Mouse (Mus musculus): ENCODE data around the gene Vegfc. TPM values are rescaled to one million over a fixed set of nuclear protein-coding genes. Genes with fewer than 3 reads are reported as not detected.

Vegfc gene
- total RNA-seq (2022): 1 to 10 TPM; 4.8 to 7.5 (median 5.2) TPM

DNA sequence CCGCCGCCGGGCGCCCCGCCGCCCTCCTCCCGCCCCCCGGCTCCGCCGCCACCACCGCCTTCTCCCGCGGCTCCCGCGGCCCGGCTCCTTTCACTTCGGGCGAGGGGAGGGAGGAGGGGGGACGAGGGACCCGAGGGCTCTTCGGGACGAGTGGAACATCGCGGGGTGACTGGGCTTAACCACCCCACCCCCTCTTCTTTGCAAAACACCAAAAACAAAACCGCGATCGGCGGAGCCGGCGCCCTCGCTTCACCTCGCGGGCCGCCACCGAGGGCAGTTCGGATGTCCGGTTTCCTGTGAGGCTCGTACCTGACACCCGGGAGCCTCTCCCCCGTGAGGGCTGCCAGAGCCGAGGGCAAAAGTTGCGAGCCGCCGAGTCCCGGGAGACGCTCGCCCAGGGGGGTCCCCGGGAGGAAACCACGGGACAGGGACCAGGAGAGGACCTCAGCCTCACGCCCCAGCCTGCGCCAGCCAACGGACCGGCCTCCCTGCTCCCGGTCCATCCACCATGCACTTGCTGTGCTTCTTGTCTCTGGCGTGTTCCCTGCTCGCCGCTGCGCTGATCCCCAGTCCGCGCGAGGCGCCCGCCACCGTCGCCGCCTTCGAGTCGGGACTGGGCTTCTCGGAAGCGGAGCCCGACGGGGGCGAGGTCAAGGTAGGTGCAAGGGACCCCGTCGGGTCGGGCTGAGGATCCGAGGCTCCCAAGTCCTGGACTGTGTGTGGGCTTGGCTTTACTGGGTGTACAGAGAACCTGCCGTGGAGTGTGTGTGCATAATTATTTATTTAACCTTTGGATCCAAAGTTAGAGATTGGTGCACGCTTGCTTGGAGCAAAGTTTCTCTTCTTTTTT is at the start of gene Vegfc:
Gene Vegfc, plus strand, starts transcription at position 336 of the 850 bp plus-strand sequence.
- peak; percentile 41 for DNase-seq (ENCODE audit: low spot score)

DNA sequence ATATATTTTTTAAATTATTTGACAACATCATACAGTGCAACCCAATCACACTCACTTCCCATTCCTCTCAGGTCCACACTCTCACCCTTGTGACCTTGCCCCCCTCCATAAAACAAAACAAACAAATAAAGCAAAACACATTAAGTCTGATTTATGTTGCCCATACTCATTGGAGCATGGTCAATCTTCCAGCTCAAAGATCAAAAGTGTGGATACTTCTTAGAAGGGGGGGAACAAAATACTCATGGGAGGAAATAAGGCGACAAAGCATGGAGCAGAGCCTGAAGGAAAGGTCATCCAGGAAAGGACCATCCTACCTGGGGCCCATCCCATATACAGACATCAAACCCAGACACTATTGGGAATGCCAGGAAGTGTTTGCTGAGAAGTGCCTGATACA is 42.8 kb upstream of the Vegfc start:
- no peak for DNase-seq (ENCODE audit: low spot score)

DNA sequence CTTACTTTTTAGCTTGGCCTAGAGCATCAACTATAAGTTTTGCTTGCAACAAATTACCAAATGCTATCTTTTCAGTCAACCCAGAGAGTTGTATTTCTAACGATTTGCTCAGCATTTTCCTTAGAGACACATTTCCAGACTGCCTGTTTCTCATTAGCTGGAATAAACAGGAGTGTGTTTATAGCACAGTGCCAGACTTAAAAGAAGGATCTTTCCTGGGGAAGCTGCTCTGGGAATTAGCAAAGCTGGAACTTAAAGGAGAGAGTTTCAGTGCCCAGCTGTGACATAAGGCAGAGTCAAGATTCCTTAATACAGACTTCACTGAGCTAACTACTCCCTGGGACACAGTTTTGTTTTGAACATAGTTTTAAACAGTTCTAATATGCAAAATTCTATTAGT is 34.8 kb upstream of the Vegfc start:
- no peak for DNase-seq (ENCODE audit: low spot score)

DNA sequence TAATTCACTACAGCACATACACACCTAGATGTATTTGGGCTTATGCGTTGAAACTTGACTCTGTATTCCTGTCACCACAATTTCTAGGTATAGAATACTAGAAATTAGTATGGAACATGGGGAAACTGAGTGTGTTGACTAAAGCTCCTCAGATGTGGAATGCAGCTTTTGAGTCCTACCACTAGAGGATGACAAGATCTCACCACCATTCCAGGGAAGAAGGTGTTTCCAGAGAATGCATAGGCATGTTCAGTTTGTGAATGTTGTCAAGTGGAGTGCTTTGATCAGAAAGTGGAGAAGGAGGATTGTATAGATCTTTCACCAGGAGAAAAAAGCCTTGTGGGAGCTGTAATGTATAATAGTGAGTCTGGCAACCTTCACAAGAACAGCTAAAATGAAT is 33.9 kb upstream of the Vegfc start:
- DNase-seq (ENCODE audit: low spot score): no peak

DNA sequence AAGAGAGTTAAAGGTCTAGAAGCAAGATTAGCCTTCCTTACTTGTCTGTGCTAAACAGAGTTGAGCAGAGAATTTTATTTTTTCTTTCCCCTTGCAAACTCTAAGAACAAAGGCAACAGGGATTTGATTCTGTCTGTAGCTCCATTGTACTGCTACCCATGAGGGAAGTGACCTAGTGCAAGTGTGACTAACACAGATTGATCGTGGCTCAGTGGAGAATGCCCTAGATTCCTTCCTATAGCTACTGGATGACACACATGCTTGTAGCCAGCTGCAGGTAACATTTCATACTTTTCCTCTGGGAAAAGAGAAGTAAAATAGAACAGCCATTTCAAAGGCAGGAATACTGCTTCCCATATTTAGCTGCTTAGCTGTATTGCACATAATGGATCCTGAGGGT is 24.2 kb upstream of the Vegfc start:
- DNase-seq (ENCODE audit: low spot score): no peak

DNA sequence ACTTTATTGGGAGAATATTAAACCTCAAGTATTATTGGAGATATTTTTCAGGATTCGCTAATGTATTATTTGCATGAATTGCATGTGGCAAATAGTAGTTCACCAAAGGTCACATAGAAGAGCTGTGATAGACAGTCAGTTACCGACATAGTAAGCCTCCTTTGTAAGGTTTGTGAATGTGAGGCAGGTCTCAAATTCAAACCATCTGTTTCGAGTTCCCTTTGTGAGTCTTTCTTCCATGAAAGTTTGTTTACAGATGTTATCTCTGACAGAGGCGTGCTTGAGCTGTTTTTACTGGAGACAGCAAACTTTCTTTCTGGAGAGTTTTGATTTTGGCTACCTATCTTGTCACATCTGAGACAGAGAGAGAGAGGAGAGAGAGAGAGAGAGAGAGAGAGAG is 11.9 kb upstream of the Vegfc start:
- DNase-seq (ENCODE audit: low spot score): no peak

DNA sequence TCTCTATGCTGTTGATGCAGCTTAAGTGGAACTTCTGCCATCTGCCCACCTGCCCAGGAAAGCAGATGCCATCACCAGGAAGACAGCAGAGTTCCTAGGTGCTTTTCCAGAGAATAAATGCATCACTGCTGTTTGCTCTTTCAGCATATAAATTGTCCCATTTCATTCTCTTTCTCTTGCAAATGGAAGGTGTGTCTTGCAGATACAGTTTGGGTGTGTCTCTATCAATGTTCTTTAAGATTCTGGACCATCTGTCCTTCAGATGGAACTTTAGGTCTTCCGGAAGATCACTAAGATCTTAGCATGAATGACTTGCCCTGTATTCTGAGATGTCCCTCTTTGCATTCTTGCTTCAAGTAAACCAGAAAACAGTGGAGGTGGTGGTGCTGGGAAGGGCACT is 1.1 kb upstream of the Vegfc start:
- DNase-seq (ENCODE audit: low spot score): no peak

DNA sequence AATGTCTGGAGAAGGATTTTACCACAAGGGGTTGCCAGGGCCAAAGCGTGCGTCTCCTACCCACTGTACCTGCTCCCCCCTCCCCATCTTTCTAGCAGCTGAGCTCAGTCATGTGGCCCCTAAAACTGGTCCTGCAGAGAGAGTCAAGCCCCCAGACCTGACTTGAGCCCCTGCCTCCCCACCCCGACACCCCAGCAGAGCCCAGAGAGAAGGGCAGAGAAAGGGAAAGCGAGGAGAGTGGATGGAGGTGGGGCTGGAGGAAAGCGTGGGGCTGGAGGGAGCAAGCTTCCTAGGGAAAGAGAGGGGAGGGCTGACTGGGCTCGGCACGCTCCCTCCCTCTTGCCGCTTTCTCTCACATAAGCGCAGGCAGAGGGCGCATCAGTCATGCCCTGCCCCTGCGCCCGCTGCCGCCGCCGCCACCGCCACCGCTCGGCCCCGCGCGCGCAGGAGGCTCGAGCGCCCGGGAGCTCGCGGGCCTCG is 575 bp upstream of the Vegfc start:
- peak; percentile 39 for DNase-seq (ENCODE audit: low spot score)

DNA sequence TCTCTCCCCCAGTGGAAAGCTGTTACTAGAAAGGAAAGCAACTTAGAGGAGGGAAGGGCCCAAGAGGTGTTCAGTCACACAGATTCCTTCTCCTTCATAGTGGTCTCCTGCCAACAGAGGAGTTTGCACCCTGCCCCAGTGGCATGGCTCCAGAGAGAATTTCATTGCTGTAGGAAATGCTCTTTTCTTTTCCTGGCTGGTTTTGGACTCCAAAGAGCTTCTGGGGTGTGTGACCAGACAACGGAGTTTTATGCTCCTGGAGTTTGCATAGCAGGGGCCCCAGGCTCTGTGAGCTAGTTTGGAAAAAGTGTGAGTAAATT is 675 bp downstream of the Vegfc start:
- DNase-seq (ENCODE audit: low spot score): no peak

DNA sequence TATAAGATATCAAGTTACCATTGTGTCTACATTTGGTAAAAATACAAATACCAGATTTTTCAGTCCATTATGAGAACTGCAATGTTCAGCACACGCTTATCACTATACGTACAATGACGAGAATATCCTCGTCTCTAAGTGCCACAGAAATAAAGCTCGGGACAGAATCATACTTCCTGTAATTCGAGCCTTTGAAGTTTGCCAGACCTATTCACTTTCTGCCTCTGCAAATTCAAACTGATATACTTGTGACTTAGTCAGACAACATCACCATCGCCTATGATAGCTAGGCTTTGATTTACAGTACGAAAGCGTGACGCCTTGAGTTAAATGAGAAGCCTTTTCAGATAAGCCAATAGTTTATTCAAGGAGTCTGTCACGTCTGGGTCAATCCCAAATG is 1.6 kb downstream of the Vegfc start:
- DNase-seq (ENCODE audit: low spot score): no peak

DNA sequence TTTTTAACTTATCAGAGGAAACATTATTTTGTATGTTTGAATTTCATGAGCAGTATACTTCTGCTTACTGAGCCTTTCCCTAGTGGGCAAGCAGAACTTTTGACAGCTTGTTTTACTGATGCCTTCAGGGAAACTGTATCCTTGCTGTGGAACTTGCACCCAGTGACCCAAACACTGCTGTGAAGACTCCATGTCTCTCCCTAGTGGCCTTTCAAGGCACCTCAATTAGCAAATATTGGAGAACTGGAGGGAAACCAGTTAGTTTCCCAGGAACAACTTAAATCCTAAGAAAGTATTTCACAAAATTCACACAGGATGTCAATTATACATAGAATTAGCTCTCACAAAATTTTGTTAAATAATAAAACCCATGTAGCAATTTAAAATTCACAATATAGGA is 2.2 kb downstream of the Vegfc start:
- no peak for DNase-seq (ENCODE audit: low spot score)

DNA sequence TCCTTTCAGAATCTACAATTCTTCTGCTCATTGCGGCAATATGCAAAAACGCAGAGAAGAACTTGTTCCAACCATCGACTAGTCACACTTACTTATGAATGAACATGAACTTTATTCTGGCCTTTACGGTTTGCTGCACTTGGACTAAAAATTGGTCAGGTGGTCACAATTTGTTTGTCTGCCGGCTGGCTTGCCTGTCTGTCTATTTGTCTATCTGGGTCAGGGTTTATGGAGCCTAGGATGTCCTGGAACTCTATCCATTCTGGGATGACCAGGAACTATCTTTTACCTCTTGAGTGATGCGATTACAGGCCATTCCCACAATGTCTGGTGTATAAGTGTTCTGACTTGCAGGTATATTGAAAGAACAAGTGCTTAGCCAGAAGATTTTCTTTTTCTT is 8.5 kb downstream of the Vegfc start:
- DNase-seq (ENCODE audit: low spot score): no peak

DNA sequence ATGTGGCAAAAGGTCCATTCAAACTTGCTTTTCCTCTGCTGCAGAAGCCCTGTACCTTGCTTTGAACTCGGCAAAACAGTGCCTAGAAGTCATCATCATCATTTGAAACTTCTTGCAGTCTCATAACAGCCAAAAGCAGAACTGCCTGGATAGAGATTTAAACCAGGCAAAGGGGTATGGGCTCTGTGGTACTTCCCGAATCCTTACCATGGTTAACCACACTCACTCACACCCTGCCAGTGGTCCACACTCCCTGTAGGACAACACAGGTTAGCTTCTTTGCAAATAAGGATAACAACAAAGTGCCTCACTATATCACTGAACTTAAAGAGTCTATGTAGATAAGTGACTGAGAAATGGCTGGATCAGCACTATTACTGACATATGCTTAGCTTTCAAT is 9.7 kb downstream of the Vegfc start:
- no peak for DNase-seq (ENCODE audit: low spot score)

DNA sequence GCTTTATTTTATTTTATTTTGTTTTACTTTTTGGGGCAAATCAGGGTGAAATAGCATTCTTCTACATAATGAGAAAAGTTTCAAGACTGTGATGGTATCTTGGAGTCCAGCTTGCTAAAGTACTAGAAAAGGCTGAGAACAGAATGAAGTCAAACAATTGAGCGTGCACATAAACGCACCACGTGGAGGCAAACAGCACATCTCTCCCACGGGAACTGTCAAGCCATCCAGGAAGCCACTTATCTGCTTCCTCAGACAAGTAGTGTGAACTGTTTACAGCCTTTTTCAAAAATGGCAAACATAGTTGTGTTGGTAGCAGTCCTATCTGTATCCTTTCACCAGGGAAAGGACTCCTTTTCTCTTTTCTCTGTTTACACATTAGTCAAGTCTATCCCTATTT is 11.8 kb downstream of the Vegfc start:
- no peak for DNase-seq (ENCODE audit: low spot score)

DNA sequence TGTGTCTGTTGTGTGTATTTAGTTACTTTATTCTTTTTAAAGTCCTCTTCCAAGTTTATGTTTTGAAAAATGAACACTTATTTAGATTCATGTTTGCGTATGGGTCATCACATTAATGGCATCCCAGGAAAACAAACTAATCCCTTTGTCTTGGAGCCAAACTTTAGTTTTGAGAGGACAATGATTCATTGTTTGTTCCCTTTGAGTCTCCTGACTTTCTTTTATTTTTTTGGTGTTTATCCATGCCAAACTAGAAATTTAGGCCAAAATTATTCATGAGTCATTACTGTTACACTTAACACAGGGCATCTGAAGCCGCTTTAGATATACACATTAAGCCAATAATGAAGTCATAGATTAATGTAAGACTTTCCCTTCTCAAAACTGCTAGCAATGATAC is 12.5 kb downstream of the Vegfc start:
- no peak for DNase-seq (ENCODE audit: low spot score)

DNA sequence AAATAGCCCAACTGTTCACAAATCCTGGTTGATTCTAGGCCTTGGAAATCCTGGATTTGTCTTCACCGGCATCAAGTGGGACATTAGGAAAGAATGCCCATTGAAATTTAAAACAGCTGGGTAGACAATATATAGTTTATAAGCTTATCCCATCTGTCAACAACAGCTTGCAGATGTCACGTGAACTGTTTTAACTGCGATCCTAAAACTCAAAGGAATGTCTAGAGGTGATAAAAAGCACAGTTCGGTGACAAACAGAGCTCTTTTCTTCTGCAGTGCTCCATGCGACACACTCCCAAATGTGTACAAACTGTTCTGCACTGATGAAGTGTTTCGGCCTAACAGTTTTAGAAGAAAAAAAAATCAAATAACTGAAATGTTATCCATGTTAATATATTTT is 22.7 kb downstream of the Vegfc start:
- DNase-seq (ENCODE audit: low spot score): no peak

DNA sequence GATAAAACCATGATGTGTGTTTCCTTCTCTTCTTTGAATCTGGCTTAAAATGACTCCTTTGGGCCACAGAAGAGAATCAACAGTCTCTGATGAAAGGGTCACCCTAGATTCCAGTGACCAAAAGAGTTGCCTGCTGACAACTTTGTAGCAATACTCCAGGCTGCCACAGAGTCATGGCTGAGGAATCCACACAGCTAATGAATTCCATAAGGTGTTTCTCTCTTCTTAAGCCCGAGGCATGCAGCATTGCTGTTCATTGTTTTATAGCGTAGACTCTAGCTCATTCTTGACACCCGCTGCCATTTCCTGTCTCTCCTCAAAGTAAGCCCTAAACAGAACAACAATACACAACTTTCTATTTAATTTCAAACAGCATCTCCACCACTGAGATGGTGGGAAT is 37.2 kb downstream of the Vegfc start:
- DNase-seq (ENCODE audit: low spot score): no peak

DNA sequence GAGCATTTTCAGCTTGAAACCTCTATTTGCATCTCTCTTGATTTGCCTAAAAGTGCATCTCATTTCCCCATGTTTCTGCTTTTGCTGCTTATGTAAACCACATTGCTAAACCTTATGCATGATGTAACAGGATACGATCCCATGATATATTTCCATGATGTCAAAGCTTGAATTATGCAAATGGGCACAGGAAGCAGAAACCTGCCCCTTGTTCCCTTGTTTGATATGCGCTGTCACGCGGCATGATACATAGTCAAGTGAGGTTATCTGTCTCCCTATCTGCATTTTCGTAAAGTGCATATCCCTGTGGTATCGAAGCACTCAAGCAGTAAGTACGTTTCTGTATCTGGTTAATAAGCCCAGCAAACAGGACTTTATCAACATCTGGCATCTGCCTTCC is 42.7 kb downstream of the Vegfc start:
- no peak for DNase-seq (ENCODE audit: low spot score)

DNA sequence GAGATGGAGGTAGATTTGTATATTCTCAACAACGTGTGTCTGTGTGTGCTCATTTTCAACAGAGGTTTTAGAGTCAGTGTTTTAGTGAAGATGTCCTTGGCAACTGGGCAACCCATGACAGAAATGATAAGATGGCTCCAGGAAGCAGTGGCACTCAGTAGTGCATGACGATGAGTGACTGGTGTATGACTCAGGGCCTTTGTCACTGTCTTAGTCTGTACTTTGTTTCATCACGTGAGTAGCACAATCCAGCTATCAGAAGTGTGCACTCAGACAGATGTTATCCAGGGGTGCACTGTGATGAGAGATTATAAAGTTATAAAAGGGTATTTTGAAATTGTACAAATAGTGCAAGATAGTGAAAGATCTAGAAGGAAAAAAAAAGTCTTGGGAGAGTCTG is 44.5 kb downstream of the Vegfc start:
- no peak for DNase-seq (ENCODE audit: low spot score)

DNA sequence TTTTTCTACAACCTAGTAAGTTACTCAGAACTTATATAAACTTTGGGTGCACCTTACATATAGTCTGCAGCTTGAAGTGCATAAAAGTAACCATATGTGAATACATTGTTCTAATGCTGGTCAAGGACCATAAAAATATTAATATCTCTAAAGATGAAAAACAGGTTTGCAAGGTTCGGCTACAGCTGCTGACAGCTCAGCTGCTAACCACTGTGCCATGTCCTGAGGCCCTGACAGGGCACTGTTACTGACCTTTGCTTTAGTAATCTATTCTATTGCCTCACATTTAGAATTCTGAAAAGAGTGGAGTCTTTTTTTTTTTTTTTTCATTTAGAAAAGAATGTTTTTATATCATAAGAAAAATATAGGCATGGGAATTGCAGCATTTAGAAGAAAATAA is 44.9 kb downstream of the Vegfc start:
- no peak for DNase-seq (ENCODE audit: low spot score)

DNA sequence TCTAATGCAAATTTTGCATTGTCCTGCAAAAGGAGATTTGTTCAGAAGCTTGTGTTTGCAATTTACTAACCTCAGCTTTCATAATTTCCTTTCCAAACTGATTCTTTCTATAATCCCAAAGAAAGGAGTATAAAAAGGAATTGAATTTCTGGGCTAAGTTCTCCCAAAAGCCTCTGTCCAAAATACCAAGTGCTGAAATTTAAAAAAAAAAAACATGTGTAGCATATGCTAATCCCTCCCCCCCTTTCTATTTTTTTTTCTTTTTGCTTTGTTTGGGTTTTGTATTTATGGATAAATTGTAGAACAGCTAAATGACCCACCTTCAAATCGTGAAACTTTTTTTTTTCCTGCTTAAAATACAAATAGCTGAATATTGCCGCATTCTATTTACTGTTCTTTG is 53.2 kb downstream of the Vegfc start:
- DNase-seq (ENCODE audit: low spot score): no peak

DNA sequence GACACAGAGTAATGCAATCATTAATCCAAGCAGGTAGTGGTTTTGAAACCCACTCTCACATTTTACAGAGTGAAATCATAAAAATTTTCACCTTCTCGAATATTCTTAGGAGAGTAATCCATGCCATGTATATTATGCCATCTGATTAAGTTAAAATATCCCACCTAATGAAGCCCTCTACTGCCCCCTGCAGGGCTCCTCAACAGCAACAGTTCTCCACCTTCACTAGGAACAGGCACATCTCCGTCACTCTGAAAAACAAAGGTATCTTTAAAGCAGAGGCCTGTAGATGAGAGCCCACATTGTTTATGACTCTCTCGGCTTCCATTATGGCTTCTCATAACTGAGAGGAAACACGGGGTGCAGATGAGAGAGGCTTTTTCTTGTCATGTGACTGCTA is 75.8 kb downstream of the Vegfc start:
- DNase-seq (ENCODE audit: low spot score): peak; percentile 36

DNA sequence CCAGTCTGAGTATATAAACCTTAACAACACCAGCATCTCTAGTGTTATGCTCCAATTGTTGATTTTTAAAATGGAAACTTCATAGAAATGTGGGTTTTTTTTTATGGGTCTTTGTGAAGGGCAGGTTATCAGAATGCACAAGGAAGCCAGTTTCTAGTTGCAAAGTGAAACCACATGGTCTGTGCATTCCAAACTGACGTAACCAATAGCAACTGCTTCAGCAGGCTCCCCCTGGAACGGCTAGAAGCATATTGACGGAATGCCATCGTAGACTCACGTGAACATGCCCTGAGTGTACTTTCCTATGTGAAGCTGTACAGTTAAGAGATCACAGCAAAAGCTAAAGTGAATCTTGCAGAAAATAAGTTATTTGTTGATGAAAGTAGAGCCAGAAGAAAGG is 86.1 kb downstream of the Vegfc start:
- peak; percentile 6 for DNase-seq (ENCODE audit: low spot score)

DNA sequence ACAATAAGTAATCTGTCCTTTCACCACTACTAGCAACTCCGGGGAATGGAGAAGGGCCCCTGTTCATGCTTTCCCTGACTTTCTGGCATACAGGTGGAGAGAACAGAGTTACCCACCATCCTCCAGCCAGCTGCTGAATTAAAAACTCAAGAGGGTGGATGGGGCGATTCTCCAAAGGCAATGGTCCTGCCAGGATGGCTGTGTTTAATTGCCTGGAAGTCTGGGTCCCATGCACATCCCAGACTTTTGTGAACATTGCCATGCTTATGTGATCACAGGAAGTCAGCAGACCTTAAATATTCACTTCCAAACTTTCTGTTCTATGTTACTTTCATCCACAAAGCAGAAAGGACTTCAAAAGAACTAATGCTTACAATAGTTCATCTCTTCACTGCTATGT is 107.9 kb downstream of the Vegfc start:
- DNase-seq (ENCODE audit: low spot score): no peak
